Mouse (Mus musculus) midbrain, embryonic 12.5 days (tissue): ENCODE measurements at regions not wholly inside any gene's neighbourhood (a gene's known extent, or its start where the extent isn't known, plus 50 kb on each side); places are given as distances from the start of the nearest gene placed in this dataset.
A peak's percentile ranks its signal among the peaks of the same experiment; 100 is the strongest.

Experiments
- ATAC-seq: fragments of 200-750 bp; cut with Nextera tagmentation; 2 replicates; pipeline ENCODE4 v1.8.0; 2017; ENCODE audit warnings: low read depth, moderate TSS enrichment, moderate library complexity; ENCODE audit not compliant: low FRiP score
- H3K27ac ChIP-seq: fragments of 300-500 bp; sonication (generic); replicated peaks from 2 replicates; pipeline ENCODE4 v1.5.1; 2016; ENCODE audit warnings: mild to moderate bottlenecking
- H3K27me3 ChIP-seq: fragments of 300-500 bp; sonication (generic); 2 replicates; pipeline ENCODE4 v1.6.1; 2016; ENCODE audit warnings: mild to moderate bottlenecking
- H3K36me3 ChIP-seq: fragments of 300-500 bp; sonication (generic); 2 replicates; pipeline ENCODE4 v1.6.1; 2016
- H3K4me1 ChIP-seq: fragments of 300-500 bp; sonication (generic); 2 replicates; pipeline ENCODE4 v1.6.1; 2016
- H3K4me2 ChIP-seq: fragments of 300-500 bp; sonication (generic); replicated peaks from 2 replicates; pipeline ENCODE4 v1.6.1; 2016; ENCODE audit warnings: mild to moderate bottlenecking, moderate library complexity
- H3K4me3 ChIP-seq: fragments of 300-500 bp; sonication (generic); 2 replicates; pipeline ENCODE4 v1.5.1; 2016; ENCODE audit warnings: mild to moderate bottlenecking
- H3K9ac ChIP-seq: fragments of 300-500 bp; sonication (generic); replicated peaks from 2 replicates; pipeline ENCODE4 v1.6.1; 2016; ENCODE audit warnings: mild to moderate bottlenecking, moderate library complexity
- H3K9me3 ChIP-seq: fragments of 300-500 bp; sonication (generic); 2 replicates; pipeline ENCODE4 v1.6.1; 2016; ENCODE audit warnings: mild to moderate bottlenecking
- WGBS: fragments of 180-500 bp; shearing (Covaris S2); methylation state at CpG from one replicate; pipeline ENCODE4 v1.1.7; 2016; 5-methylcytosine and 5-hydroxymethylcytosine counted together

DNA sequence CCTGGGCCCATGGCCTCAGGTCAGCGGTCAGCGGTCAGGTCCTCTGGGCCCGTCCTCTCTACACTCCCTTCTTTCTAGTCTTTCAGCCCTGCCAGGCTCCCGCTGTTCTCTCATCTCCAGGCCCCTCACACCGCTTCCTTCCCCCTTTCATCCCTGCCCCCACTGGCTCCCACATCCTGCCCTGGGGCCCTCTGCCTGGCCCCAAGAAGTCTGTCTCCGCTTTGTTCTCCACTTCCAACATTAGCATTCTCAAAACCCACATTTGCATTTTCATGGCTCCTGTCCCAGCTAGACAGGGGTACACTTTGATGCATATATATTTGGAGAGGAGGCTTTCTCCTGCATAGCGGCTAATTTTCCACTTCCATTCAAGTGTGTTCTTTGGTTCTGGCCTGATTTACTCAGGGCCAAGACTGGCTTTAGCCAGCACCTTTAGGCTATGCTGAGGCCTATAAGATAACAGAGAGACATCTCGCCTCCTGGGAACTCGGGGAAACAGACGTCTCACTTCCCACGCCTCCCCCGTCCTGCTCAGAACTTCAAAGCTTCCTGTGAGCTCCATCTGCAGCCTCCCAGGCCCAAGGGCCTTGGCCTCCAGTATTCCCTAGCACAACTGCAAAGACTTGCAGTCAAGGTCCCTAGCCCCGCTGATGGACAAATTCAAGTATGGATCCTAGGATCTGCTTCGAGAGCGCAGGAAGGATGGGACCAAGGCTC lies 109.8 kb upstream of the Parp11 start:
- peak; percentile 81 for ATAC-seq
- H3K36me3 ChIP-seq, result no peaks in the 10 kb centered on the region
- 2% methylated on average over 15 of the region's 15 CpGs for WGBS
- peak overlapping the region; percentile 39 for H3K9ac ChIP-seq
- H3K4me2 ChIP-seq, result peak overlapping the region; percentile 33
- H3K27ac ChIP-seq, result peak overlapping the region; percentile 93
- H3K27me3 ChIP-seq, result peaks cover 22% of the 10 kb centered on the region
- peaks cover 43% of the 10 kb centered on the region for H3K4me1 ChIP-seq
- H3K4me3 ChIP-seq, result no peak overlapping the region
- H3K9me3 ChIP-seq, result no peaks in the 10 kb centered on the region

GRCm38 (mm10) chr6:127337398-127337871 lies 109.2 kb upstream of the Parp11 start:
- H3K27me3 ChIP-seq, result peaks cover 24% of the 10 kb centered on the region
- peak overlapping the region; percentile 33 for H3K4me2 ChIP-seq
- H3K4me1 ChIP-seq, result peaks cover 43% of the 10 kb centered on the region
- H3K9ac ChIP-seq, result peak overlapping the region; percentile 39
- WGBS, result 8% methylated on average over 15 of the region's 15 CpGs
- no peaks in the 10 kb centered on the region for H3K36me3 ChIP-seq
- no peaks in the 10 kb centered on the region for H3K9me3 ChIP-seq
- H3K4me3 ChIP-seq, result no peak overlapping the region
- peak; percentile 29; the same call in 1 of the 2 replicates for ATAC-seq
- H3K27ac ChIP-seq, result peak overlapping the region; percentile 93

- Histone ChIP-seq H3K27me3 (peaks cover 25% of the 10 kb centered on the region), H3K4me3 (no peak overlapping the region), H3K4me2 (no peak overlapping the region), H3K9me3 (no peaks in the 10 kb centered on the region), H3K9ac (no peak overlapping the region), H3K27ac (peak overlapping the region; percentile 93; the same call in 1 of the 2 replicates), H3K4me1 (peaks cover 43% of the 10 kb centered on the region), H3K36me3 (no peaks in the 10 kb centered on the region)
- 33% methylated on average over 6 of the region's 6 CpGs for WGBS
- no peak for ATAC-seq
Measured at GRCm38 (mm10) chr6:127338412-127338811, 108.2 kb upstream of the Parp11 start.

DNA sequence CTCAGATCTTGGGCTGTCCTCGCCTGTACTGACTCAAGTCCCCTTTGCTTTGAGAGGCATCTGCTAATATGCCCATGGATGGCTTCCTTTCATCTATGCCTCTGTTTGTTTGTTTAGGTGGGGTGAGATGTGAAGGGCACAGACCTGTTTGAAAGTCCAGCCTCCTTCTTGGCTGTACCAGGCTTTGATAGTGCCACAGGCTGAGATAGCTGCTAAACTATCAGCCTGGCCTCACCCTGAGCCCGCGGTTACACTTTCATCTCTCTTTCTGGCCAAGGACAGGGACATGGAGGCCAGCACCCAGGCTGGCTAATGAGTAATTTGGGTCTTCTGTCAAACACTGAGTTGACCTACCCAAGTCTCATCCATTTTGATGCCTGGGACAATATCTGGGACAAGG lies 105.0 kb upstream of the Parp11 start:
- H3K36me3 ChIP-seq, result no peaks in the 10 kb centered on the region
- no peak overlapping the region for H3K4me2 ChIP-seq
- H3K9ac ChIP-seq, result no peak overlapping the region
- ATAC-seq, result no peak
- H3K27ac ChIP-seq, result no peak overlapping the region
- H3K4me1 ChIP-seq, result peaks cover 27% of the 10 kb centered on the region
- 100% methylated on average over 3 of the region's 3 CpGs for WGBS
- no peaks in the 10 kb centered on the region for H3K9me3 ChIP-seq
- H3K27me3 ChIP-seq, result peaks cover 16% of the 10 kb centered on the region; the same call in 1 of the 2 replicates
- H3K4me3 ChIP-seq, result no peak overlapping the region

- Histone ChIP-seq H3K27me3 (peaks cover 4% of the 10 kb centered on the region), H3K36me3 (no peaks in the 10 kb centered on the region), H3K4me3 (no peak overlapping the region), H3K9me3 (no peaks in the 10 kb centered on the region), H3K27ac (no peak overlapping the region), H3K4me2 (no peak overlapping the region), H3K4me1 (peaks cover 10% of the 10 kb centered on the region), H3K9ac (no peak overlapping the region)
- WGBS, result 85% methylated on average over 9 of the region's 9 CpGs
- no peak for ATAC-seq
Measured at GRCm38 (mm10) chr6:127348770-127349409, 97.8 kb upstream of the Parp11 start.

DNA sequence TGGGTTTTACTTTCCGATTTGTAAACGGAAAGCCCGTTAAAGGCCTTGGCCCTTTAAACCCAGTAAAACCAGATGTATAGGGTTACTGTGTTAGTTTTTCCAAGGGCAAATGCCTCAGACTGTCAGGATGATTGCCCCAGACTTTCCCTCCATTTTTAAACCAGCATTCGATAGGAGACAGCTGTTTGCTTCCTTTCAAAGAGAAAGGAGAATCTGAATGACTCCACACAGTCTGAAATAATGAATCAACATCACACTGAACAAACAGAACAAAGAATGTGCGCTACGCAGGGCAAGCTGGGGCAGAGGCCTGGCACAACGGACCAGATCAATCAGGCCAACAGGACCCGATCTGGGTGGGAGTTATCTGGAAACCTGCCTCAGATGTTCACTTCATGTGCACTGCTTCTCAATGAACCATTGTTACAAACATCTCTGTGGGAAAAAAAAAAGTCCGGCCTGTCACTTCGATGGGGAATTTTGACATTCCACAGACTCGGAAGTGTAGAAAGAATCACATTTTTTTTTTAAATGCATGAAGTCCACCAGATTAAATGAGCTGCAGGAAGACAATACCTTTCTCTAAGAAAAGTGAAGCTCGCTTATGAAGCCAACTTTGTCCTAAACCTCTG lies 97.0 kb upstream of the Parp11 start:
- Histone ChIP-seq H3K9me3 (no peaks in the 10 kb centered on the region), H3K9ac (no peak overlapping the region), H3K36me3 (no peaks in the 10 kb centered on the region), H3K4me1 (peaks cover 10% of the 10 kb centered on the region), H3K27me3 (peaks cover 4% of the 10 kb centered on the region), H3K4me2 (no peak overlapping the region), H3K4me3 (no peak overlapping the region), H3K27ac (no peak overlapping the region)
- no peak for ATAC-seq
- WGBS, result 45% methylated on average over 12 of the region's 12 CpGs

GRCm38 (mm10) chr6:127351691-127352090 lies 94.9 kb upstream of the Parp11 start:
- Histone ChIP-seq H3K4me2 (no peak overlapping the region), H3K27me3 (peaks cover 4% of the 10 kb centered on the region), H3K4me3 (no peak overlapping the region), H3K9me3 (no peaks in the 10 kb centered on the region), H3K36me3 (no peaks in the 10 kb centered on the region), H3K4me1 (peaks cover 10% of the 10 kb centered on the region), H3K9ac (no peak overlapping the region), H3K27ac (no peak overlapping the region)
- ATAC-seq, result no peak
- WGBS, result 87% methylated on average over 5 of the region's 5 CpGs

GRCm38 (mm10) chr6:127355112-127355511 lies 91.5 kb upstream of the Parp11 start:
- Histone ChIP-seq H3K9ac (no peak overlapping the region), H3K9me3 (no peaks in the 10 kb centered on the region), H3K4me1 (peaks cover 19% of the 10 kb centered on the region), H3K36me3 (no peaks in the 10 kb centered on the region), H3K27me3 (peaks cover 4% of the 10 kb centered on the region), H3K27ac (no peak overlapping the region), H3K4me3 (no peak overlapping the region), H3K4me2 (no peak overlapping the region)
- WGBS, result 88% methylated on average over 6 of the region's 6 CpGs
- no peak for ATAC-seq

- 85% methylated on average over 8 of the region's 8 CpGs for WGBS
- Histone ChIP-seq H3K9me3 (no peaks in the 10 kb centered on the region), H3K27me3 (peaks cover 9% of the 10 kb centered on the region), H3K36me3 (no peaks in the 10 kb centered on the region), H3K4me3 (no peak overlapping the region), H3K27ac (no peak overlapping the region), H3K4me2 (no peak overlapping the region), H3K9ac (no peak overlapping the region), H3K4me1 (peaks cover 23% of the 10 kb centered on the region)
- no peak for ATAC-seq
Measured at GRCm38 (mm10) chr6:127356442-127356841, 90.2 kb upstream of the Parp11 start.

- WGBS, result 21% methylated on average over 5 of the region's 5 CpGs
- no peak overlapping the region for H3K4me3 ChIP-seq
- H3K27me3 ChIP-seq, result peaks cover 20% of the 10 kb centered on the region
- ATAC-seq, result no peak
- H3K4me1 ChIP-seq, result peaks cover 46% of the 10 kb centered on the region
- no peak overlapping the region for H3K9ac ChIP-seq
- H3K27ac ChIP-seq, result no peak overlapping the region; the same call in 1 of the 2 replicates
- no peaks in the 10 kb centered on the region for H3K36me3 ChIP-seq
- no peak overlapping the region for H3K4me2 ChIP-seq
- no peaks in the 10 kb centered on the region for H3K9me3 ChIP-seq
Measured at GRCm38 (mm10) chr6:127358805-127359204, 87.8 kb upstream of the Parp11 start.

GRCm38 (mm10) chr6:127359391-127359874 lies 87.2 kb upstream of the Parp11 start:
- ATAC-seq, result no peak

DNA sequence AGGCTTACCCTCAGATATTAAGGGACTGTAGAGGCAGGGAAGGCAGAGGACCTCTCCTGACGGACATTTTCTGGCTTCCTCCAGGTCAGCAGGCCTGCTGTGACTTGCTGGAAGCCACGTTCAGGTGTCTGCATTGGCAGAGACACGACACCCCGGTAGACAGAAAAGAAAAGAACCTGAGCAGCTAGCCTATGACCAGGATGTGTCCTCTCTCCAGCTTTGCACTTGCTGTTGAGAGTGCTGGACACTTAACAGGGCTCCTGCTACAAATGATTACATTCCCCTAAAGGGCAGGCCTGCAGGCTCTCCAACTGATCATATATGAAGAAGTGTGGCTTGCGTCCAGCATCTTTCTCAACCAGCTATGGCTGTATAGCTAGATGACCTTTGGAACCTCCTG lies 84.5 kb upstream of the Parp11 start:
- Histone ChIP-seq H3K9ac (no peak overlapping the region), H3K36me3 (no peaks in the 10 kb centered on the region), H3K27ac (peak overlapping the region; percentile 64), H3K4me1 (peaks cover 63% of the 10 kb centered on the region), H3K4me2 (no peak overlapping the region), H3K27me3 (peaks cover 37% of the 10 kb centered on the region), H3K4me3 (no peak overlapping the region), H3K9me3 (no peaks in the 10 kb centered on the region)
- 80% methylated on average over 5 of the region's 5 CpGs for WGBS
- no peak for ATAC-seq

More at GRCm38 (mm10) chr6:127359391-127359874, 87.2 kb upstream of the Parp11 start:
- no peak overlapping the region for H3K4me3 ChIP-seq
- WGBS, result 41% methylated on average over 9 of the region's 9 CpGs
- H3K27me3 ChIP-seq, result peaks cover 20% of the 10 kb centered on the region
- no peak overlapping the region for H3K4me2 ChIP-seq
- no peak overlapping the region for H3K9ac ChIP-seq
- no peak overlapping the region for H3K27ac ChIP-seq
- no peaks in the 10 kb centered on the region for H3K36me3 ChIP-seq
- peaks cover 52% of the 10 kb centered on the region for H3K4me1 ChIP-seq
- no peaks in the 10 kb centered on the region for H3K9me3 ChIP-seq
